In genomic region chr1:136093726-136094125, GRCm38 (mm10) we compare ENCODE assay signal across 29 mouse cellular contexts. TPM values are rescaled to one million over a fixed set of nuclear protein-coding genes. Genes with fewer than 3 reads are reported as not detected.
"Had no signal": no experiment of that assay in that cellular context is flagged by ENCODE, and none has a peak within 500 bp of the region (broad histone marks: within the 10 kb centered on the region; RNA-seq: fewer than 3 reads in every experiment).

No protein-coding gene starts in this region.

- ATAC-seq: hindbrain, embryonic 16.5 days; hindbrain, postnatal 0 days; inflammation-experienced regulatory T-cells, adult 6 months; intestine, embryonic 15.5 days; intestine, embryonic 16.5 days; intestine, postnatal 0 days had no signal

- DNase-seq: heart, postnatal 10 days; heart, postnatal 14 days; heart, postnatal 36 days; heart, postnatal 4 days; kidney, adult 11 months; kidney, adult 18-20 months; kidney, adult 2 months; kidney, adult 8-10 months; kidney, adult 9 months; kidney, postnatal 10 days; kidney, postnatal 14 days; kidney, postnatal 25 days; kidney, postnatal 36 days; kidney, postnatal 4 days; layer of hippocampus, adult 9-11 months; layer of hippocampus, postnatal 36 days had no signal

RNA-seq across cellular contexts. Expression of gene Ascl5, which starts 43.1 kb away (rescaled TPM):
- total RNA-seq: heart, postnatal 10 days; heart, postnatal 14 days; heart, postnatal 25 days; heart, postnatal 36 days; heart, postnatal 4 days; hematopoietic stem cell, adult 5-6 weeks; hindbrain, postnatal 0 days; layer of hippocampus, adult 18-20 months; layer of hippocampus, adult 2 months; layer of hippocampus, adult 8-10 months; layer of hippocampus, postnatal 14 days; layer of hippocampus, postnatal 25 days; layer of hippocampus, postnatal 36 days had no signal
